In genomic region chr10:13029416-13029815, GRCm38 (mm10) we compare ENCODE assay signal across 17 mouse cellular contexts. TPM values are rescaled to one million over a fixed set of nuclear protein-coding genes. Genes with fewer than 3 reads are reported as not detected.
"Had no signal": no experiment of that assay in that cellular context is flagged by ENCODE, and none has a peak within 500 bp of the region (broad histone marks: within the 10 kb centered on the region; RNA-seq: fewer than 3 reads in every experiment).

No protein-coding gene starts in this region.

- H3K27ac ChIP-seq: neural tube, embryonic 13.5 days; neural tube, embryonic 15.5 days; stomach, embryonic 15.5 days; stomach, postnatal 0 days had no signal

- H3K4me3 ChIP-seq: neural tube, embryonic 13.5 days; neural tube, embryonic 15.5 days; stomach, embryonic 15.5 days had no signal

- H3K9ac ChIP-seq: neural tube, embryonic 13.5 days; neural tube, embryonic 15.5 days; stomach, embryonic 15.5 days had no signal

- DNase-seq: retina, postnatal 1 day; right cerebral cortex, adult 18-20 months; right cerebral cortex, postnatal 14 days; right cerebral cortex, postnatal 25 days; right cerebral cortex, postnatal 4 days; spleen, adult 18-20 months; thymus, adult 18-20 months; thymus, adult 2 months; thymus, postnatal 14 days; thymus, postnatal 25 days; thymus, postnatal 36 days; thymus, postnatal 4 days had no signal

- H3K9me3 ChIP-seq: neural tube, embryonic 13.5 days; neural tube, embryonic 15.5 days; stomach, embryonic 15.5 days had no signal

- H3K36me3 ChIP-seq: neural tube, embryonic 13.5 days; neural tube, embryonic 15.5 days; stomach, embryonic 15.5 days had no signal

- H3K4me2 ChIP-seq: neural tube, embryonic 13.5 days; neural tube, embryonic 15.5 days; stomach, embryonic 15.5 days had no signal

- H3K27me3 ChIP-seq: neural tube, embryonic 13.5 days; neural tube, embryonic 15.5 days; stomach, embryonic 15.5 days had no signal

- H3K4me1 ChIP-seq: neural tube, embryonic 13.5 days; neural tube, embryonic 15.5 days; stomach, embryonic 15.5 days had no signal

RNA-seq across cellular contexts. Expression of gene Plagl1, which starts 30.9 kb away (rescaled TPM):
- total RNA-seq: neutrophil, adult 5-6 weeks had no signal
